Mouse (Mus musculus) heart, adult 2 months (tissue): ENCODE measurements around the gene Bst2.
A peak's percentile ranks its signal among the peaks of the same experiment; 100 is the strongest.

Experiments used
- CTCF ChIP-seq: fragments of 200-600 bp; IDR thresholded peaks from 2 replicates; pipeline ENCODE4 v1.8.1; 2022; ENCODE audit warnings: antibody characterized with exemption, mild to moderate bottlenecking, moderate library complexity
- POLR2A ChIP-seq: fragments of 200-500 bp; IDR thresholded peaks from 2 replicates; pipeline ENCODE4 v1.6.1; 2011; ENCODE audit warnings: mild to moderate bottlenecking, low read depth, low read length, control low read depth; ENCODE audit not compliant: insufficient read depth

DNA sequence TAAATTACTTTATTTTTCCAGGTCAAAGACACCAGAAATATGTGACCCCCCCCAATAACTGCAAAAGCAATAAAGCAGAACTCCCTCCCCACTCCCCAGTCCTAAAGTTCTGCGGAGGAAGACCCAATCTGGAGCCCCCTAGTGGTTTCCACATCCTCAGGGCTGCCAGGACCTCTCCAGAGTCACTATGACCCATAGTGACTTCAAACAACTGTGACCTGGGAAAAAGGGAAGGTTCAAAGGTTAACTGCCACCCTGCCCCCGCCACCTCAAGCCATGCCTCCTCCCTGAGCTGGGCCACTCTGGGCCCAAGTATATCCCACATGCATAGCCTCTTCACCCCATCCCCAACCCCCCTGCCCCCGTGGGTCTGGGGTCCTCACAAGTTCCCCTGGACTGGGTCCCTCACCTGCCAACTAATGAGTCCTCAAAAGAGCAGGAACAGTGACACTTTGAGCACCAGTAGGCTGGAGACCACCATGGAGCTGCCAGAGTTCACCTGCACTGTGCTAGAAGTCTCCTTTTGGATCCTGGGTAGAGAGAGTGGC lies 2.9 kb downstream of the Bst2 start:
- no peak for TF ChIP-seq POLR2A
- peak; percentile 34 for TF ChIP-seq CTCF
